ENCODE assay signal across 7 mouse cellular contexts in genomic region chr19:6335458-6335827, GRCm38 (mm10). TPM values are rescaled to one million over a fixed set of nuclear protein-coding genes. Genes with fewer than 3 reads are reported as not detected.
A peak's percentile ranks its signal among the peaks of the same experiment; 100 is the strongest.
DNase-seq lines count a peak whose midpoint lies in the region; ATAC-seq and TF ChIP-seq lines count a peak whose summit lies in the region.

No protein-coding gene starts in this region.

- no peak for ATAC-seq in hindbrain, embryonic 11.5 days (ENCODE audit: low FRiP score)
- no peak for ATAC-seq in stomach, embryonic 14.5 days (ENCODE audit: insufficient number of reproducible peaks, insufficient read depth, low FRiP score, low read depth)

- DNase-seq in testis, postnatal 14 days (ENCODE audit: low spot score), result no peak
- DNase-seq in hindbrain, embryonic 11.5 days (ENCODE audit: low spot score), result no peak
- no peak for DNase-seq in liver, adult 2 months (ENCODE audit: extremely low read depth, low read depth, low spot score)
- no peak for DNase-seq in yolk sac, embryonic 10.5 days (ENCODE audit: low spot score)

- peak overlapping the region; percentile 93 for H3K4me3 ChIP-seq in testis, adult 2 months (ENCODE audit: control insufficient read depth, low read depth, low read length)
- peak overlapping the region; percentile 76 for H3K4me3 ChIP-seq in cortical plate, adult 2 months (ENCODE audit: insufficient read depth, low read length)
- H3K4me3 ChIP-seq in hindbrain, embryonic 11.5 days (ENCODE audit: low read depth, low read length), result peak overlapping the region; percentile 88
- peak overlapping the region; percentile 79 for H3K4me3 ChIP-seq in liver, adult 2 months (ENCODE audit: insufficient read depth, low read depth, low read length)
- H3K4me3 ChIP-seq in stomach, embryonic 14.5 days (ENCODE audit: low read depth, low read length), result peak overlapping the region; percentile 80

- H3K4me2 ChIP-seq in hindbrain, embryonic 11.5 days (replicated peaks; ENCODE audit: low read depth, low read length), result peak overlapping the region; percentile 96
- H3K4me2 ChIP-seq in stomach, embryonic 14.5 days (replicated peaks; ENCODE audit: low read depth, low read length), result peak overlapping the region; percentile 82

- no peak overlapping the region for H3K27ac ChIP-seq in testis, adult 2 months (ENCODE audit: control insufficient read depth, insufficient read depth, low read depth, low read length)
- H3K27ac ChIP-seq in cortical plate, adult 2 months (ENCODE audit: insufficient read depth, low read length), result no peak overlapping the region
- no peak overlapping the region for H3K27ac ChIP-seq in hindbrain, embryonic 11.5 days (ENCODE audit: low read depth, low read length)
- peak overlapping the region; percentile 20; the same call in 1 of the 2 replicates for H3K27ac ChIP-seq in liver, adult 2 months (replicated peaks; ENCODE audit: insufficient read depth, low read depth, low read length)
- H3K27ac ChIP-seq in stomach, embryonic 14.5 days (ENCODE audit: low read length), result peak overlapping the region; percentile 75

- no peak; the same call in 1 of the 2 replicates for TF ChIP-seq POLR2A in testis, adult 2 months (IDR thresholded peaks at IDR 0.05; ENCODE audit: control insufficient read depth, low read depth, low read length)
- no peak for TF ChIP-seq POLR2A in cortical plate, adult 2 months (IDR thresholded peaks at IDR 0.05; ENCODE audit: extremely low read depth, insufficient read depth, low read length)
- no peak for TF ChIP-seq POLR2A in liver, adult 2 months (IDR thresholded peaks at IDR 0.05; ENCODE audit: extremely low read depth, insufficient read depth, low read length)

- WGBS in hindbrain, embryonic 11.5 days, result under 1% methylated on average over 24 of the region's 25 CpGs
- WGBS in liver, adult 2 months, result 1% methylated on average over 25 of the region's 25 CpGs
- WGBS in stomach, embryonic 14.5 days, result 0% methylated on average over 25 of the region's 25 CpGs

- peaks cover 3% of the 10 kb centered on the region; the same call in 1 of the 2 replicates for H3K79me2 ChIP-seq in liver, adult 2 months (ENCODE audit: control insufficient read depth, insufficient read depth, low read length)

- H3K9ac ChIP-seq in hindbrain, embryonic 11.5 days (ENCODE audit: low read depth, low read length), result peak overlapping the region; percentile 91
- peak overlapping the region; percentile 93 for H3K9ac ChIP-seq in liver, adult 2 months (ENCODE audit: low read depth, low read length)
- H3K9ac ChIP-seq in stomach, embryonic 14.5 days (replicated peaks; ENCODE audit: low read depth, low read length), result peak overlapping the region; percentile 77

- TF ChIP-seq CTCF in testis, adult 2 months (IDR thresholded peaks at IDR 0.05; ENCODE audit: control insufficient read depth, insufficient read depth, insufficient replicate concordance, low read depth, low read length), result no peak
- no peak for TF ChIP-seq CTCF in cortical plate, adult 2 months (IDR thresholded peaks at IDR 0.05; ENCODE audit: extremely low read depth, insufficient read depth, low read length)
- TF ChIP-seq CTCF in liver, adult 2 months (IDR thresholded peaks at IDR 0.05; ENCODE audit: low read depth, low read length), result no peak

- H3K36me3 ChIP-seq in testis, adult 2 months (ENCODE audit: control insufficient read depth, insufficient read depth, low read length), result no peaks in the 10 kb centered on the region; the same call in none of the 2 replicates
- peaks cover 8% of the 10 kb centered on the region; the same call in 1 of the 2 replicates for H3K36me3 ChIP-seq in hindbrain, embryonic 11.5 days (ENCODE audit: control insufficient read depth, insufficient read depth, low read length)
- H3K36me3 ChIP-seq in liver, adult 2 months (ENCODE audit: control insufficient read depth, insufficient read depth, low read length), result peaks cover 4% of the 10 kb centered on the region; the same call in 1 of the 2 replicates
- H3K36me3 ChIP-seq in stomach, embryonic 14.5 days (ENCODE audit: control insufficient read depth, insufficient read depth, low read length), result peaks cover 31% of the 10 kb centered on the region

- H3K27me3 ChIP-seq in testis, adult 2 months (ENCODE audit: control insufficient read depth, insufficient read depth, low read length), result no peaks in the 10 kb centered on the region
- no peaks in the 10 kb centered on the region for H3K27me3 ChIP-seq in hindbrain, embryonic 11.5 days (ENCODE audit: control insufficient read depth, insufficient read depth, low read length)
- no peaks in the 10 kb centered on the region for H3K27me3 ChIP-seq in liver, adult 2 months (ENCODE audit: control insufficient read depth, insufficient read depth, low read length)
- H3K27me3 ChIP-seq in stomach, embryonic 14.5 days (ENCODE audit: control insufficient read depth, insufficient read depth, low read length), result no peaks in the 10 kb centered on the region

- H3K9me3 ChIP-seq in hindbrain, embryonic 11.5 days (ENCODE audit: control insufficient read depth, low read length), result no peaks in the 10 kb centered on the region
- H3K9me3 ChIP-seq in stomach, embryonic 14.5 days (ENCODE audit: control insufficient read depth, low read depth, low read length), result no peaks in the 10 kb centered on the region

- peaks cover 28% of the 10 kb centered on the region for H3K4me1 ChIP-seq in testis, adult 2 months (ENCODE audit: control insufficient read depth, insufficient read depth, low read length)
- peaks cover 5% of the 10 kb centered on the region; the same call in 1 of the 2 replicates for H3K4me1 ChIP-seq in cortical plate, adult 2 months (ENCODE audit: control insufficient read depth, insufficient read depth, low read length)
- H3K4me1 ChIP-seq in hindbrain, embryonic 11.5 days (replicated peaks; ENCODE audit: control insufficient read depth, insufficient read depth, low read length), result peaks cover 12% of the 10 kb centered on the region
- H3K4me1 ChIP-seq in liver, adult 2 months (ENCODE audit: control insufficient read depth, insufficient read depth, low read length), result peaks cover 10% of the 10 kb centered on the region
- peaks cover 23% of the 10 kb centered on the region for H3K4me1 ChIP-seq in stomach, embryonic 14.5 days (ENCODE audit: control insufficient read depth, insufficient read depth, low read length)

RNA-seq across cellular contexts. Expression of gene Men1, which starts 0.7 kb away (rescaled TPM):
- polyA plus RNA-seq in testis, adult 2 months (2012; rRNA removed), result 24.6 and 24.8 TPM in 2 replicates
- polyA plus RNA-seq in cortical plate, adult 2 months (2012; rRNA removed), result 75.2 and 76.5 TPM in 2 replicates
- 43.0 and 51.3 TPM in 2 replicates for polyA plus RNA-seq in hindbrain, embryonic 11.5 days (2014; fragmentation: Nextera tagmentation; extraction: Ambion mirVana)
- total RNA-seq in liver, adult 2 months (2014; rRNA removed), result 9.3 and 10.1 TPM in 2 replicates
- polyA plus RNA-seq in liver, adult 2 months (2012; rRNA removed), result 26.6 and 29.4 TPM in 2 replicates
- polyA plus RNA-seq in stomach, embryonic 14.5 days (2014; fragmentation: Nextera tagmentation; extraction: Ambion mirVana), result 40.0 and 41.3 TPM in 2 replicates

RNA-seq across cellular contexts. Expression of gene Map4k2, which starts 5.5 kb away (rescaled TPM):
- 21.4 and 24.8 TPM in 2 replicates for polyA plus RNA-seq in testis, adult 2 months (2012; rRNA removed)
- polyA plus RNA-seq in cortical plate, adult 2 months (2012; rRNA removed), result 237 and 248 TPM in 2 replicates
- 6.7 and 8.5 TPM in 2 replicates for polyA plus RNA-seq in hindbrain, embryonic 11.5 days (2014; fragmentation: Nextera tagmentation; extraction: Ambion mirVana)
- 12.8 and 17.1 TPM in 2 replicates for total RNA-seq in liver, adult 2 months (2014; rRNA removed)
- 33.0 and 39.1 TPM in 2 replicates for polyA plus RNA-seq in liver, adult 2 months (2012; rRNA removed)
- 10.0 TPM in 2 replicates for polyA plus RNA-seq in stomach, embryonic 14.5 days (2014; fragmentation: Nextera tagmentation; extraction: Ambion mirVana)

RNA-seq across cellular contexts. Expression of gene Sf1, which starts 28.0 kb away (rescaled TPM):
- polyA plus RNA-seq in testis, adult 2 months (2012; rRNA removed), result 167 and 174 TPM in 2 replicates
- 145 and 149 TPM in 2 replicates for polyA plus RNA-seq in cortical plate, adult 2 months (2012; rRNA removed)
- polyA plus RNA-seq in hindbrain, embryonic 11.5 days (2014; fragmentation: Nextera tagmentation; extraction: Ambion mirVana), result 156 and 178 TPM in 2 replicates
- 28.5 and 34.8 TPM in 2 replicates for total RNA-seq in liver, adult 2 months (2014; rRNA removed)
- 45.7 and 62.8 TPM in 2 replicates for polyA plus RNA-seq in liver, adult 2 months (2012; rRNA removed)
- 126 and 139 TPM in 2 replicates for polyA plus RNA-seq in stomach, embryonic 14.5 days (2014; fragmentation: Nextera tagmentation; extraction: Ambion mirVana)

RNA-seq across cellular contexts. Expression of gene Cdc42bpg, which starts 29.2 kb away (rescaled TPM):
- polyA plus RNA-seq in testis, adult 2 months (2012; rRNA removed), result 5.3 and 5.4 TPM in 2 replicates
- 2.1 and 2.4 TPM in 2 replicates for polyA plus RNA-seq in cortical plate, adult 2 months (2012; rRNA removed)
- polyA plus RNA-seq in hindbrain, embryonic 11.5 days (2014; fragmentation: Nextera tagmentation; extraction: Ambion mirVana), result 0.50 and 0.82 TPM in 2 replicates
- 3.1 and 4.6 TPM in 2 replicates for total RNA-seq in liver, adult 2 months (2014; rRNA removed)
- polyA plus RNA-seq in liver, adult 2 months (2012; rRNA removed), result 6.7 and 7.3 TPM in 2 replicates
- polyA plus RNA-seq in stomach, embryonic 14.5 days (2014; fragmentation: Nextera tagmentation; extraction: Ambion mirVana), result 2.2 and 2.3 TPM in 2 replicates

RNA-seq across cellular contexts. Expression of gene Pygm, which starts 48.8 kb away (rescaled TPM):
- polyA plus RNA-seq in testis, adult 2 months (2012; rRNA removed), result 6.9 and 7.6 TPM in 2 replicates
- 40.9 and 46.2 TPM in 2 replicates for polyA plus RNA-seq in cortical plate, adult 2 months (2012; rRNA removed)
- polyA plus RNA-seq in hindbrain, embryonic 11.5 days (2014; fragmentation: Nextera tagmentation; extraction: Ambion mirVana), result 1.6 and 2.1 TPM in 2 replicates
- total RNA-seq in liver, adult 2 months (2014; rRNA removed), result 0.94 and 1.6 TPM in 2 replicates
- polyA plus RNA-seq in liver, adult 2 months (2012; rRNA removed), result 1.1 and 2.3 TPM in 2 replicates
- 9.3 and 10.1 TPM in 2 replicates for polyA plus RNA-seq in stomach, embryonic 14.5 days (2014; fragmentation: Nextera tagmentation; extraction: Ambion mirVana)

Comparison
In these comparisons a context has a peak if more than half of its experiments do, and no peak if none do; other contexts are left out.
1. H3K27ac ChIP-seq: peak in liver, adult 2 months (single experiment) and stomach, embryonic 14.5 days (single experiment); none in testis, adult 2 months (single experiment), cortical plate, adult 2 months (single experiment) and hindbrain, embryonic 11.5 days (single experiment).
2. Peak in every context shown above with its lines, with median percentiles within 50 percentile points of each other: H3K4me3 ChIP-seq and H3K9ac ChIP-seq.